Mouse (Mus musculus) bone marrow macrophage, adult 2 months (primary cell): Measurements from ENCODE around the gene Sh3rf3.

Experiments
- CTCF ChIP-seq: IDR thresholded peaks from 2 replicates; pipeline ENCODE4 v1.5.1; 2012; ENCODE audit warnings: low read depth, mild to moderate bottlenecking, low read length, moderate library complexity
- POLR2A ChIP-seq: IDR thresholded peaks from 2 replicates; pipeline ENCODE4 v1.6.1; 2012; ENCODE audit warnings: mild to moderate bottlenecking, low read depth, low read length, borderline replicate concordance

GRCm38 (mm10) chr10:59019302-59019973 is 206.3 kb downstream of the Sh3rf3 start:
- TF ChIP-seq CTCF, result no peak
- no peak for TF ChIP-seq POLR2A
